Mouse (Mus musculus) limb, embryonic 11.5 days (tissue): ENCODE results near the gene Homez. TPM values are rescaled to one million over a fixed set of nuclear protein-coding genes. Genes with fewer than 3 reads are reported as not detected.

Experiments used
- ATAC-seq: fragments of 200-750 bp; cut with Nextera tagmentation; 2 replicates; pipeline ENCODE4 v1.8.0; 2017; ENCODE audit warnings: low read depth; ENCODE audit not compliant: insufficient number of reproducible peaks, low FRiP score, low TSS enrichment
- DNase-seq: peaks from one replicate; pipeline ENCODE4 v3.0.0-alpha.2; 2015; ENCODE audit warnings: low spot score
- H3K27ac ChIP-seq: fragments of 300-500 bp; sonication (generic); replicated peaks from 2 replicates; pipeline ENCODE4 v1.5.1; 2014; ENCODE audit warnings: low read depth, mild to moderate bottlenecking, low read length
- H3K27me3 ChIP-seq: fragments of 300-500 bp; sonication (generic); 2 replicates; pipeline ENCODE4 v1.6.1; 2014; ENCODE audit warnings: mild to moderate bottlenecking, low read length, mixed read lengths; ENCODE audit not compliant: control insufficient read depth, insufficient read depth
- H3K36me3 ChIP-seq: fragments of 300-500 bp; sonication (generic); 2 replicates; pipeline ENCODE4 v1.6.1; 2014; ENCODE audit warnings: mild to moderate bottlenecking, low read length, moderate library complexity, mixed read lengths; ENCODE audit not compliant: control insufficient read depth, insufficient read depth
- H3K4me1 ChIP-seq: fragments of 300-500 bp; sonication (generic); 2 replicates; pipeline ENCODE4 v1.6.1; 2014; ENCODE audit warnings: low read length, mixed read lengths; ENCODE audit not compliant: control insufficient read depth, insufficient read depth
- H3K4me2 ChIP-seq: fragments of 300-500 bp; sonication (generic); 2 replicates; pipeline ENCODE4 v1.6.1; 2014; ENCODE audit warnings: low read depth, mild to moderate bottlenecking, moderate library complexity; ENCODE audit not compliant: severe bottlenecking
- H3K4me3 ChIP-seq: fragments of 300-500 bp; sonication (generic); 2 replicates; pipeline ENCODE4 v1.5.1; 2014; ENCODE audit warnings: low read depth, low read length
- H3K9ac ChIP-seq: fragments of 300-500 bp; sonication (generic); 2 replicates; pipeline ENCODE4 v1.6.1; 2014; ENCODE audit warnings: mild to moderate bottlenecking, low read length
- H3K9me3 ChIP-seq: fragments of 300-500 bp; sonication (generic); 2 replicates; pipeline ENCODE4 v1.6.1; 2016; ENCODE audit warnings: low read length; ENCODE audit not compliant: control insufficient read depth
- WGBS: fragments of 180-500 bp; shearing (Covaris S2); extraction: QIAGEN DNeasy Blood & Tissue Kit; methylation state at CpG from one replicate; pipeline ENCODE4 v1.1.7; 2014; 5-methylcytosine and 5-hydroxymethylcytosine counted together
- polyA plus RNA-seq: library from polyadenylated mRNA; unstranded; fragments of >200 nt; fragmentation: Nextera tagmentation; extraction: Ambion mirVana; gene quantifications from 2 replicates; pipeline ENCODE4 v1.2.1, GENCODE M21; 2014

Homez gene
- polyA plus RNA-seq, 1 experiment from 2014 or later = 12.8 TPM

DNA sequence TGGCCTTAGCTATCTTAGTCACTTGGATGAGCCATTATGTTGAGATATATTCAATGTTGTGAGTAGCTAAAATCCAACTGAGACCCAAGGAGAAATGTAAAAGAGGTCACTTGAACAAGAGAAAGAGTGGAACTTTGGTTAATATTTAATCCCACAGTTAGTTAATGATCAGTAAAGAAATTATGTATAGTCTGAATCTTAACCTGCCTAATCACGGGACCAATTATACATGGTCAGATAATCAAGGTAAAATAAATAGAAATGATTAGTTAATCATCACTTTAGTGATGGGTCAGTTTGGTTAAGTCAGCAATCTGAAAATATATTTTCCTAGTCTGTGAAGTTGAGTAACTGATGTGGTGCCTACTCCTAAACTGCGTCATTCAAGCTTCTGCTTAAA is 48.5 kb downstream of the Homez start:
- Histone ChIP-seq H3K4me1 (no peaks in the 10 kb centered on the region), H3K36me3 (no peaks in the 10 kb centered on the region), H3K4me3 (no peak overlapping the region), H3K27ac (no peak overlapping the region), H3K4me2 (no peak overlapping the region), H3K9me3 (no peaks in the 10 kb centered on the region), H3K9ac (no peak overlapping the region), H3K27me3 (no peaks in the 10 kb centered on the region)
- ATAC-seq (no peak), DNase-seq (no peak)
- 89% methylated on average over 2 of the region's 2 CpGs for WGBS

DNA sequence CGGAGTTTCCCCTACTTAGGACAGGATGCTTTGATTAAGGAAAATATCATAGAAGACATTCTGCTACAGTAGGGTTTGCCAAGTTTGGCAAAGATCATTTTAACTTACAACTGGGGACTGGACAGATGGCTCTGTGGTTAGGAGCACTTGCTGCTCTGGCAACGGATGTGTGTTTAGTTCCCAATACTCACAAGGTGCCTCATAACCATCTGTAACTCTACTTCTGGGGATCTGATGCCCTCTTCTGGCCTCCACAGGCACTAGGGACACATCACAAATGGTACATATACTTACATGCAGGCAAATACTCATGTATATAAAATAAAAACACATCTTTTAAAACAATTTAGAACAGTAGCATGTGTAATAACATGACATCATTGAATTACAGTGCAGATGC is 53.0 kb downstream of the Homez start:
- ATAC-seq = no peak
- Histone ChIP-seq H3K36me3 (no peaks in the 10 kb centered on the region), H3K4me3 (no peak overlapping the region), H3K27ac (no peak overlapping the region), H3K27me3 (no peaks in the 10 kb centered on the region), H3K4me1 (no peaks in the 10 kb centered on the region), H3K9ac (no peak overlapping the region), H3K9me3 (no peaks in the 10 kb centered on the region), H3K4me2 (no peak overlapping the region)
- 49% methylated on average over 2 of the region's 2 CpGs for WGBS
- peak; percentile 30 for DNase-seq

GRCm38 (mm10) chr14:54815737-54816136 is 55.0 kb downstream of the Homez start:
- H3K9me3 ChIP-seq = no peaks in the 10 kb centered on the region
- no peak for ATAC-seq
- 72% methylated on average over 3 of the region's 3 CpGs for WGBS

DNA sequence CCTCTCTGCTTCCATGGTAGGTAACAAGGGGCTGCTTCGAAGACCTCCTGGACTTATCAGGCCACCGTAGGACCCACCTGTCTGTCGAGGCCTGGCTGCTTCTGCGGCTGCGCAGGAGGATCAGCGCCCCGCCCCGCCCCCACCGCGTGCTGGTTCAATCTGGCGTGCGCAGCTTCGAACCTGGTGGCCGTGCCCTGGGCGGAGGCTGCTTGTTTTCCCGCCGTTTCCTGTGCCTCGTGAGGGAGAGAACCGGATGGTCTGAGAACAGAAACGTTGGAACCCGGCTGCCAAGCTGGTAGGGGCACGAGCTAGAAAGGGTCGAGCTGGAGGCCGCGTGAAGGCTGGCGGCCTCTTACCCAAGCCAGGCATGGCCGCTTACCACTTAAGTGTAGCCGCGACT is 56.8 kb downstream of the Homez start, which contains the start of gene Rnf212b:
Rnf212b (plus strand) TSS at position 151 of the 400 bp plus-strand sequence.
- DNase-seq (no peak), ATAC-seq (no peak)
- no peaks in the 10 kb centered on the region for H3K4me1 ChIP-seq
- H3K36me3 ChIP-seq = no peaks in the 10 kb centered on the region
- no peak within 1 kb of the TSS for H3K9ac ChIP-seq
- 84% methylated on average over 29 of the region's 29 CpGs for WGBS
- H3K4me3 ChIP-seq = no peak within 1 kb of the TSS
- no peaks in the 10 kb centered on the region for H3K27me3 ChIP-seq
- no peak within 1 kb of the TSS for H3K27ac ChIP-seq
- no peaks in the 10 kb centered on the region for H3K9me3 ChIP-seq
- no peak within 1 kb of the TSS for H3K4me2 ChIP-seq

More at GRCm38 (mm10) chr14:54815737-54816136, 55.0 kb downstream of the Homez start:
- H3K27me3 ChIP-seq = no peaks in the 10 kb centered on the region
- no peaks in the 10 kb centered on the region for H3K4me1 ChIP-seq
- DNase-seq = no peak
- H3K27ac ChIP-seq = no peak overlapping the region
- no peak overlapping the region for H3K9ac ChIP-seq
- H3K4me2 ChIP-seq = no peak overlapping the region
- no peak overlapping the region for H3K4me3 ChIP-seq
- no peaks in the 10 kb centered on the region for H3K36me3 ChIP-seq

- DNase-seq (no peak), ATAC-seq (no peak)
- H3K27me3 ChIP-seq = no peaks in the 10 kb centered on the region
- 78% methylated on average over 3 of the region's 3 CpGs for WGBS
- H3K9me3 ChIP-seq = no peaks in the 10 kb centered on the region
- no peak overlapping the region for H3K4me2 ChIP-seq
- H3K27ac ChIP-seq = no peak overlapping the region
- H3K4me3 ChIP-seq = no peak overlapping the region
- no peak overlapping the region for H3K9ac ChIP-seq
- no peaks in the 10 kb centered on the region for H3K4me1 ChIP-seq
- no peaks in the 10 kb centered on the region for H3K36me3 ChIP-seq
These were observed 61.1 kb downstream of the Homez start for GRCm38 (mm10) chr14:54809668-54810033.

DNA sequence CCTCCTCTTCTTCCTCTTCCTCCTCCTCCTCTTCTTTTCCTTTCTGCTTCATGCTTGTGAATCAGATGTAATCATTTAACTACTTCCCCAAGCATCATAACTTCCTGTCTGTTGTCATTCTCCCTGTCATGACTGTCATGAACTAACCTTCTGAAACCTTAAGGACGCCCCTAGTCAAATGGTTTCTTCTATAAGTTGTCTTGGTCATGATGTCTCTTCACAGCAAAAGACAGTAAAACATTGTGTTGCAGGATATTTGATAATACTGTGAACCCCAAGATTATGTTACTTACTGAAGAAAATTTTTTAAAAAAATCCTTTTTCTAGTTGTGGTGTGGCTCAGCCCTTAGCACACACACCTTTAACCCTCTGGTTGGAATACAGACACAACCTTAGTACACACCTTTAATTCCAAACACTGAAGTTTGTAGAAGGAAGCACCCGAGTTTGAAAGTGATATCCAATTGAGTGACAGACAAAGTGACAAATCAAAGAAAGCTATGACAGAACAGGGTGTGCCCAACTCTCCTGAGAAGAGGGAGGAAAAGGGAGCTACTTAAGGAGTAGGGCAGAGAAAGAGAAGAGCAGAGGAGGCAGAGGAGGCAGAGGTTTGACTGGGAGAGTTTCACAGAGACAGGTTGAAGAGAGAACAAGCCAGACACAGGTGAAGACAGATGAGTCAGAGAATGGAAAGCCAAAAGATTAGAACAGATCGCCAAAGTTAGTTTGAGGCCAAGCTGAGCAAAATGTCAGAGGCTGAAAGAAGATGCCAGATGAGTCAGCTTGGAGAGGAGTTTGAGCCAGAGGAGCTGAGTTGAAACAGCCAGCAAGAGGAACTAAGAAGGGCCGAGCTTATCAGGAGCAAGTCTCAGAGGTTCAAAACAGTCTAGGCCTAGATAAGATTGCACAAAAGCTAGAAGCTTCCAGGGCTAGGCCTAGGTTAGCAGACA is 61.8 kb downstream of the Homez start:
- Histone ChIP-seq H3K4me2 (no peak overlapping the region), H3K4me3 (no peak overlapping the region), H3K4me1 (no peaks in the 10 kb centered on the region), H3K27ac (no peak overlapping the region), H3K9me3 (no peaks in the 10 kb centered on the region), H3K9ac (no peak overlapping the region), H3K36me3 (no peaks in the 10 kb centered on the region), H3K27me3 (no peaks in the 10 kb centered on the region)
- DNase-seq = no peak
- no peak for ATAC-seq
- 76% methylated on average over 4 of the region's 4 CpGs for WGBS

- no peak for ATAC-seq
- H3K27ac ChIP-seq = no peak overlapping the region
- no peak overlapping the region for H3K9ac ChIP-seq
- H3K27me3 ChIP-seq = no peaks in the 10 kb centered on the region
- H3K4me2 ChIP-seq = no peak overlapping the region
- no peak for DNase-seq
- H3K9me3 ChIP-seq = no peaks in the 10 kb centered on the region
- H3K4me1 ChIP-seq = no peaks in the 10 kb centered on the region
- H3K36me3 ChIP-seq = no peaks in the 10 kb centered on the region
- WGBS = 83% methylated on average over 4 of the region's 4 CpGs
- H3K4me3 ChIP-seq = no peak overlapping the region
These were observed 64.6 kb downstream of the Homez start for GRCm38 (mm10) chr14:54806124-54806523.
